Mouse (Mus musculus): ENCODE data around the gene Ror2. TPM values are rescaled to one million over a fixed set of nuclear protein-coding genes. Genes with fewer than 3 reads are reported as not detected.

Ror2 gene
- polyA plus RNA-seq, 1 experiment from 2014 or later: 11.7 TPM

DNA sequence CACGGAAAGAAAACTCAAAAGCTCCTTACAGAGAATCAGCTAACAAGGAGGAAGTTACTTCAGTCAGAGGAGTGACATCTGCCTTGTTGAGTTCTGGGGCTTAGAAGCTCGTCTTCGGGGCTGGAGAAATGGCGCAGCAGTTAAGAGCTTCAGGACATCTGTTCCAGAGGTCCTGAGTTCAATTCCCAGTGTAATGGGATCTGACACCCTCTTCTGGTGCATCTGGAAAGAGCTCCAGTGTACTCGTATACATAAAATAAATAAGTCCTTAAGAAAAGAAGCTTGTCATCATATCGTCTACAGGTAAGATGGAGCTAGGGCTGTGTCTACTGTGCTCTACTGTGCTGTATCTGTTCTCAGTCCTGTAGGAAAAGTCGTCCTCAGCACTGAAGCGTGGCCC lies 19.3 kb upstream of the Ror2 start:
- no peak for ATAC-seq (ENCODE audit: low FRiP score, low read depth)
- Histone ChIP-seq H3K27ac (replicated peaks) (no peak overlapping the region), H3K4me3 (no peak overlapping the region), H3K9me3 (no peaks in the 10 kb centered on the region), H3K36me3 (no peaks in the 10 kb centered on the region), H3K4me2 (replicated peaks) (no peak overlapping the region), H3K9ac (replicated peaks) (no peak overlapping the region), H3K27me3 (no peaks in the 10 kb centered on the region; the same call in 1 of the 2 replicates), H3K4me1 (peaks cover 12% of the 10 kb centered on the region)
- WGBS: 84% methylated on average over 8 of the region's 8 CpGs

DNA sequence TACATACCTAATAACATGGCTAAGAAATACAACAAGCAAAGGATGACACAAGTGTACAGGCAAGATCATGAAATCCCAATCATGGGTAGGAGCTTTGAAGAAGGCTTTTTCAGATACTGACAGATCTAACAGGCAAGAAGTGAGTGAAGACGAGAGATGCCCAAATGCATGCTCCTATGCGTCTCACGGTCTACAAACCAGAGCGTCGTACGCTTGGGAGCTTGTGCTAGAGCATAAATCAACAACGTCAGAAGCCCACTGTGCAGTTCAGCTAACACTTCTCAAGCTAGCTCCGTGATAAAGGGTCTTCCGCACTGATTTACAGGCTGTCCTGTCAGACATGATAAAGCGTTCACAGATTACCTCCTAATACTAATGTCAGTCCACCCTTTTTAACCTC lies 16.8 kb upstream of the Ror2 start:
- H3K4me3 ChIP-seq: no peak overlapping the region
- H3K27me3 ChIP-seq: no peaks in the 10 kb centered on the region
- H3K4me2 ChIP-seq (replicated peaks): no peak overlapping the region
- no peaks in the 10 kb centered on the region for H3K4me1 ChIP-seq
- WGBS: 68% methylated on average over 10 of the region's 10 CpGs
- H3K9ac ChIP-seq (replicated peaks): no peak overlapping the region
- H3K9me3 ChIP-seq: no peaks in the 10 kb centered on the region
- no peaks in the 10 kb centered on the region for H3K36me3 ChIP-seq
- no peak overlapping the region for H3K27ac ChIP-seq (replicated peaks)
- no peak for ATAC-seq (ENCODE audit: low FRiP score, low read depth)

DNA sequence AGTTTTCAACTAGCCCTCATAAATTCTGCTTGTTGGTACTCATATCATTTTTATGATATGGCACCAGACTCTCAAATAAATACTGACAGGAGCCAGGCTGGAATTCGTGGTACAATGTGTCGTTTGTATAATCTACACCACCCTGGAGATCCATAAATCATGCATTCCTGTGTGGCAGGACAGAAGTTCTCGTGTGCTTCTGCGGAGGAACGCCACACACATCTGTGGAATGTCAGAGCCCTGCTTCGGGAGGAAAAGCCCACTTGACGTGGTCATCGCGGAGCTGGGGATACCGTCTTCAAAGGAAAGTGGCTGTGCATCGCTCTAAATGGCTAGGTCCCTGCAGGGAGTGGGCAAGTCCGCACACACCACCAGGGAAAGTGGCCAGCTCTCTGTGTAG lies 7.1 kb upstream of the Ror2 start:
- H3K9ac ChIP-seq (replicated peaks): no peak overlapping the region
- H3K9me3 ChIP-seq: no peaks in the 10 kb centered on the region
- H3K27me3 ChIP-seq: no peaks in the 10 kb centered on the region
- 84% methylated on average over 12 of the region's 12 CpGs for WGBS
- H3K4me1 ChIP-seq: no peaks in the 10 kb centered on the region
- H3K4me2 ChIP-seq (replicated peaks): no peak overlapping the region
- no peak overlapping the region for H3K27ac ChIP-seq (replicated peaks)
- no peak for ATAC-seq (ENCODE audit: low FRiP score, low read depth)
- no peak overlapping the region for H3K4me3 ChIP-seq
- H3K36me3 ChIP-seq: no peaks in the 10 kb centered on the region

DNA sequence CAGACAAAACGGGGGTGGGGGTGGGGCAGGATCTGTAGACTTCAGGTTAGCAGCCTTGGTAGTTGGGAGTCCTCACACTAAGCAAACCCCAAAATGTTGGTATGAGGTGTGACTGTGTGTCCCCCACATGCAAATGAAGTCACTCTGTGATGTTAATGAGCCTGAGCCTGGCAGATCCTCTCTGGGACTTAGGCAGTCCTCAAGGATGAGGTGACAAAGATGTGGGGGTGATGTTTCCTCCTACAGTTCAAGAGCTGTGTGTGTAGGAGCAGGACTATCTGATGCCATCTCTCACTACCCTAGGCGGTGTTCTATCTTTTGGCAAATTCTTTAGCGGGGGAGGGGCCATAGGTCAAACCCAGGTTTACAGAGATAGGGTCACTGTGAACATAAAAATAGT lies 6.3 kb upstream of the Ror2 start:
- Histone ChIP-seq H3K27me3 (peaks cover 4% of the 10 kb centered on the region), H3K36me3 (no peaks in the 10 kb centered on the region), H3K4me3 (no peak overlapping the region), H3K9me3 (no peaks in the 10 kb centered on the region), H3K4me1 (no peaks in the 10 kb centered on the region), H3K27ac (replicated peaks) (no peak overlapping the region), H3K9ac (replicated peaks) (no peak overlapping the region), H3K4me2 (replicated peaks) (no peak overlapping the region)
- ATAC-seq (ENCODE audit: low FRiP score, low read depth): no peak
- WGBS: 36% methylated on average over 3 of the region's 3 CpGs

DNA sequence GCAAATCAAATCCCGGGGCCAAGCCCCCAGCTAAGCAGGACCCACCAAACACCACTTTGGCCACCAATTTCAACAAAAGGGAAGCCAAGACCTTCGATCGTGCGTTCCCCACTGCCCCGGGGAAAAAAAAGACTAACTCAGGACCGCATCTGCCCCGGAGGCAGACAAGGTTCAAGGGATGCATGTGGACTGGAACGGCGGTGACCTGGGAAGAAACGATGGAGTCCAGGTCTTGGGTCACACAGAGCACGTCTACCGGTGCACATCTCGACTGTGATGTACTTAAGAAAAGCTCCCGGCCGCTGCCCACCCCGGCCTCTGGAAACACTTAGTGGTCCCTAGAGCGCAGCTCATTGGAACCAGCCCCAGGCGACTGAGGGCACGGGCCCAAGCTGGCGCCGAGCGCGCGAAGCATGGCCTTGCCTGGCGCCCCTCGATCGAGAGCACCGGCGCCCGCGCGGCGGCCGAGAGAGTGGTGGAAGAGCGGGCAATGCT lies 616 bp downstream of the Ror2 start:
- H3K9ac ChIP-seq (replicated peaks): peak overlapping the region; percentile 60
- peak overlapping the region; percentile 62 for H3K4me2 ChIP-seq (replicated peaks)
- H3K4me3 ChIP-seq: peak overlapping the region; percentile 53
- under 1% methylated on average over 30 of the region's 35 CpGs for WGBS
- no peaks in the 10 kb centered on the region for H3K36me3 ChIP-seq
- H3K4me1 ChIP-seq: peaks cover 31% of the 10 kb centered on the region
- H3K9me3 ChIP-seq: no peaks in the 10 kb centered on the region
- no peak; the same call in 1 of the 2 replicates for ATAC-seq (ENCODE audit: low FRiP score, low read depth)
- 0 out of 2 replicates have a peak overlapping the region, but pooled peaks have one; percentile 17 for H3K27ac ChIP-seq (replicated peaks)
- peaks cover 52% of the 10 kb centered on the region for H3K27me3 ChIP-seq

DNA sequence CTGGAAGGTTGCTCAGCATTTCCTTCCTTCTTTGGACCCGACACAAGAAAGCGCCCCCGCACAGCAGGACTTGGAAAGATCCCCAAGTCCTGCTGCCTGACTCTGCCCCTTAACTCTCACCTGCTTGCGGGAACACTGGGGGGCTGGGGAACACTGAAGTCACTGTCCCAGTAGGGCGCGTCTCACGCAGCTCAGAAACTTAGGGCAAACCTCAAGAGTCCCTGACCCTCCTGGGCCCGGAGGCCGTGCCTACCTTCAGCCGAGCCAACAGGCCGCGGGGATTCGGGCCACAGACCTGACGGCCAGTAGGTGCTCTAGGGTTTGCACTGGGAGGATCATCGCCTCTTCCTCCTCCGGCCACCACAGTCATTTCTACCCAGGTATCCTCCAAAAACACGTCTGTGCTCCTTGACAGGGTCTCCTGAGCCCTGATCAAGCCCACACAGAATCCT lies 1.2 kb downstream of the Ror2 start:
- H3K4me3 ChIP-seq: peak overlapping the region; percentile 53
- ATAC-seq (ENCODE audit: low FRiP score, low read depth): no peak
- peaks cover 31% of the 10 kb centered on the region for H3K4me1 ChIP-seq
- WGBS: 2% methylated on average over 17 of the region's 17 CpGs
- H3K27me3 ChIP-seq: peaks cover 52% of the 10 kb centered on the region
- H3K9me3 ChIP-seq: no peaks in the 10 kb centered on the region
- no peak overlapping the region for H3K27ac ChIP-seq (replicated peaks)
- no peaks in the 10 kb centered on the region for H3K36me3 ChIP-seq
- H3K4me2 ChIP-seq (replicated peaks): peak overlapping the region; percentile 62
- peak overlapping the region; percentile 60; the same call in 1 of the 2 replicates for H3K9ac ChIP-seq (replicated peaks)

DNA sequence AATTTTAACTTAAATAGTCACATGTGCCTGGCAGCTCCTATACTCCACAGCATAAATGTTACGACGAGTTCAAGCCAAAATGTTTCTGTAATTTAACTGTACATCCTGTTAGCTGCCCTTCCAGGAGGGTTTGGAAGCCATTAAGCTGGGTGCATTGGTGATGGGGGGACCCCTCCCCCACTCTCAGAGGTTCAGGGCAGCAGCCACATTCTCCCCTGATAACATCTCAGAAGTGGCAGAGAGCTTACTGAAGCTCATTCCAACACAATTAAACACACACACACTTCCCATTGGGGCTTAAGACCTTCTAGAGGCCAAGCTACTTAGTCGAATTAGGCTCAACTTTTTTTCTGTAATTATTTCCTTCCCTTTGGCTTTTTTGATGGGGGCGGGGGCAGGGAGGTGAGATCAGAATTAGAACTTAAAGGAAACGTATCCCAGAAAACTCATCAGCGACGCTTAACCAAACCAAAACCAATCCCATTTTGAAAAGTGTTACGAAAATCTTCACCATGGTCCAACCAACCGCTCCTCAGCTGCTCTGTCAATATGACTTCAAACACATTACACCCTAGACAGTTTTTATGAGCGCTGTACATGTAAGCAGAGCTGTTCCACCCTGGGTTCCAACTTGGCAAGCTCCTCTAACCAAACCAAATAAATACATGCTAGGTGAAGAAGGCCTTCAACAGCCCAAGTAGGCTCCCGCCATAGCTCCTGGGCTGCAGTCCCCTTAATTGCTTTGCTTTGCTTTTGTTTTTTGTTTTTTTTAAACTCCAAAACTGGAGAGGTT lies 4.1 kb downstream of the Ror2 start:
- H3K36me3 ChIP-seq: no peaks in the 10 kb centered on the region
- no peak overlapping the region for H3K4me3 ChIP-seq
- H3K9ac ChIP-seq (replicated peaks): no peak overlapping the region
- H3K27ac ChIP-seq (replicated peaks): no peak overlapping the region
- WGBS: 58% methylated on average over 11 of the region's 11 CpGs
- H3K4me2 ChIP-seq (replicated peaks): no peak overlapping the region
- H3K27me3 ChIP-seq: peaks cover 44% of the 10 kb centered on the region
- peaks cover 31% of the 10 kb centered on the region for H3K4me1 ChIP-seq
- no peak for ATAC-seq (ENCODE audit: low FRiP score, low read depth)
- H3K9me3 ChIP-seq: no peaks in the 10 kb centered on the region

DNA sequence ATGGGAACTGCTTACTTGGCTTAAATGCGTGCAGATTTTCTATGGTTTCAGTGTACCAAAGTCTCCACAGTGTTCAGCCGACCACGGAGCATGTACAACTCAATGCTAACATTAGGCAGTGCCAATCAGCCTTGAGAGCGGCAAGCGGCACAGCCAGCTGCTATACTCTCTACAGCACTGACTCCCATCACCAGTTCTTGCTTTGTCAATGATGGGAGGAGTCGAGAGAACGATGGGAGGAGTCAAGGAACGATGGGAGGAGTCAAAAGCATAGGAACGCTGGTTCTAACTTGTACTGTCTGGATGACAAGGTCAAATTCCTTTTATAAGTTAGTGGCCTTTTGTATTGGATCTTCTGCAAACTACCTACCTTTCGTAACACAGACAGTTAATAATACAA lies 7.0 kb downstream of the Ror2 start:
- Histone ChIP-seq H3K9ac (replicated peaks) (no peak overlapping the region), H3K27ac (replicated peaks) (no peak overlapping the region), H3K4me1 (peaks cover 18% of the 10 kb centered on the region; the same call in 1 of the 2 replicates), H3K36me3 (no peaks in the 10 kb centered on the region), H3K9me3 (no peaks in the 10 kb centered on the region), H3K4me2 (replicated peaks) (no peak overlapping the region), H3K27me3 (peaks cover 15% of the 10 kb centered on the region), H3K4me3 (no peak overlapping the region)
- WGBS: 74% methylated on average over 10 of the region's 10 CpGs
- no peak for ATAC-seq (ENCODE audit: low FRiP score, low read depth)

DNA sequence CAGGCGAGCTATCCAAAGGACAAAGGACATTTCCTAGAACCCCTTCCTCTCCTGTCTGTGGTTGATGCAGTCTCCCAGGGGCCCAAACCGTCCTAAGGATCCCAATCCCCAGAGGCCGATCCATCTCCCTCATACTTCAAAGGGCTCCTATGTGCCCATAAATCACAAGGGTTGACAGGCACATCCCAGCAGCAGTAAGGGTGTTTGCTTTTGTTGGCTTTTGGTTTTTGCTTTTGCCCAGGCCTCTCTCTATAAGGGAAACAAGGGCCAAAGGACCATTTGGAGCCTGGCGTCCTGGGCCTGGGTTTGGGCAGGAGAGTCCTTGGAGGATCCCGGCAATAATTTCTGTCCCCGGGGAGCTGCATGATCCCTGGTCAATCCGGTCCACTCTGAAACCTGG lies 9.5 kb downstream of the Ror2 start:
- no peaks in the 10 kb centered on the region for H3K36me3 ChIP-seq
- no peaks in the 10 kb centered on the region for H3K27me3 ChIP-seq
- ATAC-seq (ENCODE audit: low FRiP score, low read depth): no peak
- H3K4me2 ChIP-seq (replicated peaks): no peak overlapping the region
- H3K4me3 ChIP-seq: no peak overlapping the region
- peaks cover 8% of the 10 kb centered on the region; the same call in 1 of the 2 replicates for H3K4me1 ChIP-seq
- no peak overlapping the region for H3K9ac ChIP-seq (replicated peaks)
- whole genome bisulfite sequencing: 74% methylated on average over 7 of the region's 7 CpGs
- no peaks in the 10 kb centered on the region for H3K9me3 ChIP-seq
- no peak overlapping the region for H3K27ac ChIP-seq (replicated peaks)

DNA sequence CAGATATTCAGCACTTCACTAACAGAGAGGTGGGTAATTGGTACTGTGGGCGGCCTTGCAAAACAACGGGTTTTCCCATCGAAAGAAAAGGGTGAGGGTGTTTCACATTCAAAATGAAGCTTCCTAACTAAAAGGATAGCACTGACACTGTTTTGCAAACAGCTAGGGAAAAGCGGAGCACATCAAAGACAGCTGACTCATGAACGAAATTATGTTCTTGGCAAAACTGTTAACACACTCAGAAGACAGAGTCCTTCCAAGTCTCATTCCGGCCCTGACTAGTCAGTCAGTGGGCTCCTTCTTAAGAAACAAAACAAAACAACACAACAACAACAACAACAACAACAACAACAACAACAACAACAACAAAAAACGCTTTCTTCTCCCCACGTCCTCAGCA lies 10.1 kb downstream of the Ror2 start:
- H3K4me2 ChIP-seq (replicated peaks): no peak overlapping the region
- no peak for ATAC-seq (ENCODE audit: low FRiP score, low read depth)
- peaks cover 6% of the 10 kb centered on the region; the same call in 1 of the 2 replicates for H3K4me1 ChIP-seq
- no peaks in the 10 kb centered on the region for H3K27me3 ChIP-seq
- no peak overlapping the region for H3K9ac ChIP-seq (replicated peaks)
- WGBS: 80% methylated on average over 8 of the region's 8 CpGs
- no peaks in the 10 kb centered on the region for H3K9me3 ChIP-seq
- no peaks in the 10 kb centered on the region for H3K36me3 ChIP-seq
- H3K27ac ChIP-seq (replicated peaks): no peak overlapping the region
- no peak overlapping the region for H3K4me3 ChIP-seq

DNA sequence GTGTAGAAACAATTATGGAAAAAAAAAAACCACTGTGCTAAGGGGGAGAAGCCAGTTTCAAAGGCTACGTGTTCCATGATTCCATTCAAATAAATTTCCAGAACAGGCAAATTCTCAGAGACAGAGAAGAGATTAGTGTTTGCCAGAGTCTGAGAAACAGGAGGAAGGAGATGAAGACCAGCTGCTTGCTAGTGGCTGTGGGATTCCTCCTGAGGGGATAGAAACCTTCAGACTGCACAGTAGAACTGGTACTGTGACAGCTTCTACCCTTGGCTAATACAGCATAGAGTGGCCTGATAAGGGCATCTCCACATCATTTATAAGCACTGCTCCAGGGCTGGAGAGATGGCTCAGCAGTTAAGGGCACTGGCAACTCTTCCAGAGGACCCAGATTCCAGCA lies 11.2 kb downstream of the Ror2 start:
- Histone ChIP-seq H3K9me3 (no peaks in the 10 kb centered on the region), H3K27ac (replicated peaks) (no peak overlapping the region), H3K36me3 (no peaks in the 10 kb centered on the region), H3K4me1 (peaks cover 6% of the 10 kb centered on the region; the same call in 1 of the 2 replicates), H3K4me3 (no peak overlapping the region), H3K27me3 (no peaks in the 10 kb centered on the region), H3K9ac (replicated peaks) (no peak overlapping the region), H3K4me2 (replicated peaks) (no peak overlapping the region)
- 86% methylated on average over 1 of the region's 1 CpGs for WGBS
- no peak for ATAC-seq (ENCODE audit: low FRiP score, low read depth)

DNA sequence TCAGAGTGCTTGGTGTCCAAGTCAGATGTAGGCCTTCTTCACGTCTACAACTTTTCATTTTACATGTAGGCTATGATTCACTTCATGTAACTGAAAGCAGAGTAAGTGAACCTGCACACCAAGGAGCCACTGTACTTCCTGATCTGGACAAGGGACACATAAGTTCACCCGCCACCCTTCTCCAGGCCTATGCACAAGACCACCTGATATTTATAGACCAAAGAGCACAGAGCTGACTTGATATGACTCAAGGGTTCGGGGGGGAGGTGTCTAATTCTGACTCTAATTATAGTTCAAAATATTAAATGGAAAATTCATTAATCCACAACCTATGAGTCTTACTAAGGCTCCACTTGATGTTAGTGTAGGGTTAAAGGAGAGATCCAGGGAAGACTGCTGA lies 14.3 kb downstream of the Ror2 start:
- Histone ChIP-seq H3K4me1 (peaks cover 16% of the 10 kb centered on the region; the same call in 1 of the 2 replicates), H3K27ac (replicated peaks) (no peak overlapping the region), H3K36me3 (no peaks in the 10 kb centered on the region), H3K9ac (replicated peaks) (no peak overlapping the region), H3K9me3 (no peaks in the 10 kb centered on the region), H3K4me2 (replicated peaks) (no peak overlapping the region), H3K27me3 (no peaks in the 10 kb centered on the region), H3K4me3 (no peak overlapping the region)
- 96% methylated on average over 3 of the region's 3 CpGs for WGBS
- no peak for ATAC-seq (ENCODE audit: low FRiP score, low read depth)

Data from midbrain, embryonic 12.5 days (tissue).